Mouse (Mus musculus): ENCODE results near the gene Med21. TPM values are rescaled to one million over a fixed set of nuclear protein-coding genes. Genes with fewer than 3 reads are reported as not detected.

Med21 gene
- polyA plus RNA-seq, 1 experiment: 59.9 TPM

GRCm38 (mm10) chr6:146632403-146632802 is 9.9 kb upstream of the Med21 start:
- no peak for DNase-seq
- 73% methylated on average over 9 of the region's 9 CpGs for WGBS
- Histone ChIP-seq H3K4me1 (ENCODE audit: control insufficient read depth, insufficient read depth, low read length) (peaks cover 8% of the 10 kb centered on the region), H3K27ac (ENCODE audit: insufficient read depth, low read depth, low read length) (no peak overlapping the region), H3K36me3 (ENCODE audit: control insufficient read depth, insufficient read depth, low read length) (no peaks in the 10 kb centered on the region), H3K4me3 (ENCODE audit: insufficient read depth, low read depth, low read length) (no peak overlapping the region), H3K27me3 (replicated peaks; ENCODE audit: control insufficient read depth, insufficient read depth, low read length) (no peaks in the 10 kb centered on the region)
- no peak for TF ChIP-seq POLR2A (IDR thresholded peaks at IDR 0.05; ENCODE audit: low read depth, low read length)
- no peak for TF ChIP-seq CTCF (conservative IDR thresholded peaks at IDR 0.05; ENCODE audit: insufficient read depth, insufficient read length, low read depth, low read length)

DNA sequence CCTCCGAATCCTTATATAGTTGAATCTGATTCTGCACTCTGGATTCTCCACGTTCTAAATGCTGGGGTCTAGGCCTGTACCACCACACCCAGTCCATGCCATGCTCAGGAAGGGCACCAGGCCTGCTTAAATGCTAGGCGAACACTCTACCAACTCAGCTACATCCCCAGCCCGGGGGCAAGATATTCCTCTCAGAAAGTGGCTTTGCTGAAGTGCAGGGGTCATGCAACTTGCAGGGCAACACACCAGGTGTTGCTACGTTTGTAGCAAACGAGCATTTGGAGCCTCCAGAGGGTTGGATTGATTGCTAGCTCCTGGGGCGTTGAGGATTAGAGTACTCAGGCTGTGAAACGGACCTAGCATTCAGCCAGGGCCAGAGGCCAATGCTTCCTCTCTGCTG is 9.2 kb upstream of the Med21 start:
- peak; percentile 19 for DNase-seq
- Histone ChIP-seq H3K4me1 (ENCODE audit: control insufficient read depth, insufficient read depth, low read length) (peaks cover 8% of the 10 kb centered on the region), H3K36me3 (ENCODE audit: control insufficient read depth, insufficient read depth, low read length) (no peaks in the 10 kb centered on the region), H3K4me3 (ENCODE audit: insufficient read depth, low read depth, low read length) (peak overlapping the region; percentile 9), H3K27ac (ENCODE audit: insufficient read depth, low read depth, low read length) (peak overlapping the region; percentile 51), H3K27me3 (replicated peaks; ENCODE audit: control insufficient read depth, insufficient read depth, low read length) (no peaks in the 10 kb centered on the region)
- TF ChIP-seq CTCF (conservative IDR thresholded peaks at IDR 0.05; ENCODE audit: insufficient read depth, insufficient read length, low read depth, low read length) (no peak), POLR2A (IDR thresholded peaks at IDR 0.05; ENCODE audit: low read depth, low read length) (no peak)
- WGBS: 59% methylated on average over 8 of the region's 8 CpGs

DNA sequence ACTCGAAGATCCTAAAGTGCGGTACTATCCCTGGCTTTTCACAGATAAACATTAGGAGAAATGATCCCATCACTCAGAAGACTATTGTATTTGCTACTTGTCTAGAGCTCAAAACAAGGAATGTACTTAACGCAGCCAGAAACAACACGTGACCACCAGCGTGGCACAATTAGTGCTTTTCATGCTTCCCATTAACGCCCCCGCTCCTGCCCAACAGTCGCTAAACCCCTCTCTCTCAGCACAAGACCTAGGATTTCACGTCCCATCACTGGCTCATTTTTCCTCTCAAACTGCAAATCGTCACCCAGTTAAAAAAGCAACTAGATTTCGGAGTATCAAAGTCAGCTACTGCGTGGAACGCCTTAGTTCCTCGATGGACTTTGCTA is 8.7 kb upstream of the Med21 start:
- DNase-seq: peak; percentile 72
- WGBS: 13% methylated on average over 14 of the region's 14 CpGs
- Histone ChIP-seq H3K4me1 (ENCODE audit: control insufficient read depth, insufficient read depth, low read length) (peaks cover 8% of the 10 kb centered on the region), H3K4me3 (ENCODE audit: insufficient read depth, low read depth, low read length) (peak overlapping the region; percentile 62), H3K36me3 (ENCODE audit: control insufficient read depth, insufficient read depth, low read length) (no peaks in the 10 kb centered on the region), H3K27me3 (replicated peaks; ENCODE audit: control insufficient read depth, insufficient read depth, low read length) (no peaks in the 10 kb centered on the region), H3K27ac (ENCODE audit: insufficient read depth, low read depth, low read length) (peak overlapping the region; percentile 27)
- TF ChIP-seq POLR2A (IDR thresholded peaks at IDR 0.05; ENCODE audit: low read depth, low read length): no peak
- no peak for TF ChIP-seq CTCF (conservative IDR thresholded peaks at IDR 0.05; ENCODE audit: insufficient read depth, insufficient read length, low read depth, low read length)

DNA sequence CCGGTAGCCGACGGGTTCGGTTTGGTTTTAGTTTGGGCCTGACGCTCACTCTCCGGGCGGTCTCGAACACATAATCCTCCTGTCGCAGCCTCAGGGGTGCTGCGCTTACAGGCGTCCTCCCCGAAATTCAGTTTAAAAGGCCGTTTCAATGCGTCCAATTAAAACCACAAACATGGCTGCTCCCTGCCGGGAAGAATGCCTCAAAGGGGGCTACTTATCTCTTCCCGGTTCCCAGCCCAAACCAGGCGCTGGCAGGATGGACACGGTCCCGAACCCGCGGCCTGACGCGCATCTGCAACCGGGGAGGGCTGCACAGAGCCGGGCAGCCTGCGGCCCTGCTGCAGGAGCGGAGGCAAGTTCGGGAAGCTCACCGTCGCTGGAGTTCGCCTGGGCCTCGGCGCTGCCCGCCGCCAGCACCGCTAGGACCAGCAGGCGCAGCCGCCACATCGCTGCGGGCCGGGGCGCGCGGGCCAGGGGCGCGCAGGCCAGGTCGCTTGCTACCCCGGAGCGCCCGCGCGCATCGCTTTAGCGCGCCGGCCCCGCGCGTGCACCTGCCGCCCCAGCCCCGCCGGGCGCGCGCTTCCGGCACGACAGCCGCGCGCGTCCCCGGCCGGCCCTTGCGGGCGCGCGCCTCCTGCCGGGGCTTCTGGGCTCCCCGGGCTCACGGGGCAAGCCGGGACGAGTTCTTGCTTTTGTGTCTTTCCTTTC is 8.2 kb upstream of the Med21 start:
- Histone ChIP-seq H3K4me1 (ENCODE audit: control insufficient read depth, insufficient read depth, low read length) (peaks cover 8% of the 10 kb centered on the region), H3K27ac (ENCODE audit: insufficient read depth, low read depth, low read length) (peak overlapping the region; percentile 43), H3K27me3 (replicated peaks; ENCODE audit: control insufficient read depth, insufficient read depth, low read length) (no peaks in the 10 kb centered on the region), H3K36me3 (ENCODE audit: control insufficient read depth, insufficient read depth, low read length) (no peaks in the 10 kb centered on the region), H3K4me3 (ENCODE audit: insufficient read depth, low read depth, low read length) (peak overlapping the region; percentile 62)
- TF ChIP-seq CTCF (conservative IDR thresholded peaks at IDR 0.05; ENCODE audit: insufficient read depth, insufficient read length, low read depth, low read length) (0 out of 2 replicates have a peak, but pooled peaks have one; percentile 1), POLR2A (IDR thresholded peaks at IDR 0.05; ENCODE audit: low read depth, low read length) (no peak)
- WGBS: 1% methylated on average over 75 of the region's 82 CpGs
- peak; percentile 83 for DNase-seq

- DNase-seq: no peak
- Histone ChIP-seq H3K4me1 (ENCODE audit: control insufficient read depth, insufficient read depth, low read length) (peaks cover 8% of the 10 kb centered on the region), H3K36me3 (ENCODE audit: control insufficient read depth, insufficient read depth, low read length) (no peaks in the 10 kb centered on the region), H3K4me3 (ENCODE audit: insufficient read depth, low read depth, low read length) (no peak overlapping the region; the same call in 1 of the 2 replicates), H3K27me3 (replicated peaks; ENCODE audit: control insufficient read depth, insufficient read depth, low read length) (no peaks in the 10 kb centered on the region), H3K27ac (ENCODE audit: insufficient read depth, low read depth, low read length) (peak overlapping the region; percentile 43; the same call in 1 of the 2 replicates)
- 67% methylated on average over 4 of the region's 4 CpGs for WGBS
- no peak for TF ChIP-seq POLR2A (IDR thresholded peaks at IDR 0.05; ENCODE audit: low read depth, low read length)
- no peak for TF ChIP-seq CTCF (conservative IDR thresholded peaks at IDR 0.05; ENCODE audit: insufficient read depth, insufficient read length, low read depth, low read length)
Measured at GRCm38 (mm10) chr6:146634759-146635606, 7.4 kb upstream of the Med21 start.

DNA sequence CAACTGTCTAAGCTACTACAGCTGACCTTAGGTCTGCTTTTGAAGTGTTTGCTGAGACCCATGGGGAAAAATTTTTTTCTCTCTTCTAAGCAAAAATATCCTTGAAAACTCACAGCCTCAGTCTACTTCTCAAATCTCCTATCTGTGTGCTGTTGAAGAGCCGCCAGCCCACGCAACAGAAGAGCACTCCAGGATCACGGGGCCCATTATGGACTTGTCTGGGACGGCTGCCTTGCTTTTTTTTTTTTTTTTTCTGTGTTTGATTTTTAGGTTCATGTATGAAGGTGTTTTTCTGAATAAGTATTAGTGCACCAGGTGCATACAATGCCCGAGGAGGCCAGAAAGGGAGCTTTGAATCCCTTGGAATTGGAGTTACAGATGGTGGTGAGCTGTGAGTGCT is 5.9 kb upstream of the Med21 start:
- H3K4me1 ChIP-seq (ENCODE audit: control insufficient read depth, insufficient read depth, low read length): peaks cover 6% of the 10 kb centered on the region
- 90% methylated on average over 5 of the region's 5 CpGs for WGBS
- no peak for DNase-seq
- no peaks in the 10 kb centered on the region for H3K27me3 ChIP-seq (replicated peaks; ENCODE audit: control insufficient read depth, insufficient read depth, low read length)
- H3K27ac ChIP-seq (ENCODE audit: insufficient read depth, low read depth, low read length): no peak overlapping the region
- TF ChIP-seq POLR2A (IDR thresholded peaks at IDR 0.05; ENCODE audit: low read depth, low read length) (no peak), CTCF (conservative IDR thresholded peaks at IDR 0.05; ENCODE audit: insufficient read depth, insufficient read length, low read depth, low read length) (no peak)
- no peak overlapping the region for H3K4me3 ChIP-seq (ENCODE audit: insufficient read depth, low read depth, low read length)
- no peaks in the 10 kb centered on the region for H3K36me3 ChIP-seq (ENCODE audit: control insufficient read depth, insufficient read depth, low read length)

All from kidney, adult 2 months (tissue).